Mouse (Mus musculus): Measurements from ENCODE around the gene Efhc1. TPM values are rescaled to one million over a fixed set of nuclear protein-coding genes. Genes with fewer than 3 reads are reported as not detected.

The Efhc1 gene
- polyA plus RNA-seq, 1 experiment = 4.6 TPM

DNA sequence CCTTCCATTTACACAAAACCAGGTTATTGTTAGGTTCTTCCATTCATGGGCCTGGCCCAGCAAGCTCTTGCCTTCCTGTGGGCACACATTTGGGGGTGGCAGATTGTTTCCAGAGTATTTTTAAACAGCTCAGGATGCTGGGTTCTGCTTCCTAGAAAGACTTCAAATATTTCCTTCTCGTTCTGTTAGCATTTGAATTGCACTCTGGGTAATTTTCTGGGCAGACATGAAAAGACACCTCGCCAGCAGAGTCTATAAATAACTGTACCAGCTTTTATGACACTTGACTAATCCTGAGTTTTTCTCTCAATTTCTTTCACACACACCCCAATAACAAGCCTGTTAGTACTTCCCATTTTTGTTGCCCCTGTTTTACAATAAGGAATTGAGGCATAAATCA lies 10.1 kb upstream of the Efhc1 start:
- TF ChIP-seq CTCF (IDR thresholded peaks at IDR 0.05; ENCODE audit: borderline replicate concordance, insufficient read depth, low read length) (no peak), POLR2A (IDR thresholded peaks at IDR 0.05; ENCODE audit: low read depth, low read length) (no peak)
- Histone ChIP-seq H3K4me3 (ENCODE audit: insufficient read depth, low read length) (no peak overlapping the region), H3K4me1 (ENCODE audit: control insufficient read depth, insufficient read depth, low read length) (no peaks in the 10 kb centered on the region), H3K27ac (ENCODE audit: insufficient read depth, low read length) (no peak overlapping the region)

GRCm38 (mm10) chr1:20941857-20942256 lies 9.6 kb upstream of the Efhc1 start:
- Histone ChIP-seq H3K4me3 (ENCODE audit: insufficient read depth, low read length) (no peak overlapping the region), H3K27ac (ENCODE audit: insufficient read depth, low read length) (no peak overlapping the region), H3K4me1 (ENCODE audit: control insufficient read depth, insufficient read depth, low read length) (no peaks in the 10 kb centered on the region)
- no peak for TF ChIP-seq CTCF (IDR thresholded peaks at IDR 0.05; ENCODE audit: borderline replicate concordance, insufficient read depth, low read length)

GRCm38 (mm10) chr1:20943016-20943415 lies 8.4 kb upstream of the Efhc1 start:
- TF ChIP-seq POLR2A (IDR thresholded peaks at IDR 0.05; ENCODE audit: low read depth, low read length) = no peak
- TF ChIP-seq CTCF (IDR thresholded peaks at IDR 0.05; ENCODE audit: borderline replicate concordance, insufficient read depth, low read length) = no peak
- Histone ChIP-seq H3K4me3 (ENCODE audit: insufficient read depth, low read length) (no peak overlapping the region), H3K4me1 (ENCODE audit: control insufficient read depth, insufficient read depth, low read length) (no peaks in the 10 kb centered on the region), H3K27ac (ENCODE audit: insufficient read depth, low read length) (no peak overlapping the region)

DNA sequence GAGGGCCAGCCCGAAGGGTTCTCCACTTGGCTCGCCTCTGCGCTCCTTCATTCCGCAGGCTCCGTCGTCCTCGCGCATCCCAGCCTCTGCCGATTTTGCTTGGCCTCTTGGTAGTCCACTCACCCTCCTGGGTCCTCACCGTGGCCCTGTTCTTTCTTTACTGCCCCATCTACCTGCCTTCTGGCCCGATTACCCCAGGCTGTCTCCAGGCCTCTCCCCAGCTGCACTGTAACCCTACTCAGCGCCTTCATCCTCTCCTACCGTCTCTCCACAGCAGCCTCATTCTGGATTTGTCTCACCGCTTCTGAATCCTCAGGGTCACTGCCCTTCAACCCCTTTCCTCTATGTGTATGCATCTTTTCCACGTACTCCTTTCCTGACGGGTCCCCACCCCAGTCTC lies 373 bp downstream of the Efhc1 start:
- no peak overlapping the region for H3K27ac ChIP-seq (ENCODE audit: insufficient read depth, low read length)
- TF ChIP-seq POLR2A (IDR thresholded peaks at IDR 0.05; ENCODE audit: low read depth, low read length) (no peak), CTCF (IDR thresholded peaks at IDR 0.05; ENCODE audit: borderline replicate concordance, insufficient read depth, low read length) (no peak)
- peak overlapping the region; percentile 58 for H3K4me3 ChIP-seq (ENCODE audit: insufficient read depth, low read length)
- no peaks in the 10 kb centered on the region for H3K4me1 ChIP-seq (ENCODE audit: control insufficient read depth, insufficient read depth, low read length)

- TF ChIP-seq CTCF (IDR thresholded peaks at IDR 0.05; ENCODE audit: borderline replicate concordance, insufficient read depth, low read length) = no peak
- Histone ChIP-seq H3K27ac (ENCODE audit: insufficient read depth, low read length) (no peak overlapping the region), H3K4me3 (ENCODE audit: insufficient read depth, low read length) (no peak overlapping the region), H3K4me1 (ENCODE audit: control insufficient read depth, insufficient read depth, low read length) (no peaks in the 10 kb centered on the region)
These were observed 3.5 kb downstream of the Efhc1 start for GRCm38 (mm10) chr1:20954876-20955275.

GRCm38 (mm10) chr1:20969642-20970041 lies 18.2 kb downstream of the Efhc1 start:
- H3K4me1 ChIP-seq (ENCODE audit: control insufficient read depth, insufficient read depth, low read length) = no peaks in the 10 kb centered on the region
- TF ChIP-seq POLR2A (IDR thresholded peaks at IDR 0.05; ENCODE audit: low read depth, low read length) = no peak
- no peak for TF ChIP-seq CTCF (IDR thresholded peaks at IDR 0.05; ENCODE audit: borderline replicate concordance, insufficient read depth, low read length)
- H3K27ac ChIP-seq (ENCODE audit: insufficient read depth, low read length) = no peak overlapping the region
- H3K4me3 ChIP-seq (ENCODE audit: insufficient read depth, low read length) = no peak overlapping the region

GRCm38 (mm10) chr1:20973389-20973788 lies 22.0 kb downstream of the Efhc1 start:
- Histone ChIP-seq H3K27ac (ENCODE audit: insufficient read depth, low read length) (no peak overlapping the region), H3K4me3 (ENCODE audit: insufficient read depth, low read length) (no peak overlapping the region), H3K4me1 (ENCODE audit: control insufficient read depth, insufficient read depth, low read length) (no peaks in the 10 kb centered on the region)
- TF ChIP-seq CTCF (IDR thresholded peaks at IDR 0.05; ENCODE audit: borderline replicate concordance, insufficient read depth, low read length) = no peak
- TF ChIP-seq POLR2A (IDR thresholded peaks at IDR 0.05; ENCODE audit: low read depth, low read length) = no peak

- no peak overlapping the region for H3K4me3 ChIP-seq (ENCODE audit: insufficient read depth, low read length)
- H3K27ac ChIP-seq (ENCODE audit: insufficient read depth, low read length) = no peak overlapping the region
- TF ChIP-seq CTCF (IDR thresholded peaks at IDR 0.05; ENCODE audit: borderline replicate concordance, insufficient read depth, low read length) = no peak
- TF ChIP-seq POLR2A (IDR thresholded peaks at IDR 0.05; ENCODE audit: low read depth, low read length) = no peak
- H3K4me1 ChIP-seq (ENCODE audit: control insufficient read depth, insufficient read depth, low read length) = no peaks in the 10 kb centered on the region
These were observed 23.1 kb downstream of the Efhc1 start for GRCm38 (mm10) chr1:20974341-20975135.

DNA sequence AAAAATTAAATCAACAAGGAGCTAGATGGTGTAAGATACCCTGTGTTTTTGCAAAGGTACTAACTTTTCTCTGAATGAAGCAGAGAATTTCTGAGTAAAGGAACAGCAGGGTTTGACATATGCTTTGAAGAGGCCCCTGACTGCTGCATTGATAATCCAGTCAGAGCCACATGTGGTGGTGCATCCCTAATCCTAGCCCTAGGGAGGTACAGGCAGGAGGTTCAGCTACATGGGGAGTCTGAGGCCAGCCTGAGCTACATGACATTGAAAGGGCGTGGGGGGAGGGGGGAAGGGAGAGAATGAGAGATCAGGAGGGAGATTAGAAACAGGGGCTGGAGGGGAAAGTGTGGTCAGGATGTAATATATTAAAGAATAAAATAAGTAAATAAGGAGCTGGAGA lies 29.1 kb downstream of the Efhc1 start:
- Histone ChIP-seq H3K27ac (ENCODE audit: insufficient read depth, low read length) (no peak overlapping the region), H3K4me1 (ENCODE audit: control insufficient read depth, insufficient read depth, low read length) (no peaks in the 10 kb centered on the region), H3K4me3 (ENCODE audit: insufficient read depth, low read length) (no peak overlapping the region)
- TF ChIP-seq CTCF (IDR thresholded peaks at IDR 0.05; ENCODE audit: borderline replicate concordance, insufficient read depth, low read length) (no peak), POLR2A (IDR thresholded peaks at IDR 0.05; ENCODE audit: low read depth, low read length) (no peak)

GRCm38 (mm10) chr1:20981764-20982163 lies 30.3 kb downstream of the Efhc1 start:
- Histone ChIP-seq H3K27ac (ENCODE audit: insufficient read depth, low read length) (no peak overlapping the region), H3K4me1 (ENCODE audit: control insufficient read depth, insufficient read depth, low read length) (no peaks in the 10 kb centered on the region), H3K4me3 (ENCODE audit: insufficient read depth, low read length) (no peak overlapping the region)
- no peak for TF ChIP-seq CTCF (IDR thresholded peaks at IDR 0.05; ENCODE audit: borderline replicate concordance, insufficient read depth, low read length)
- TF ChIP-seq POLR2A (IDR thresholded peaks at IDR 0.05; ENCODE audit: low read depth, low read length) = no peak
